In the genomic region with DNA sequence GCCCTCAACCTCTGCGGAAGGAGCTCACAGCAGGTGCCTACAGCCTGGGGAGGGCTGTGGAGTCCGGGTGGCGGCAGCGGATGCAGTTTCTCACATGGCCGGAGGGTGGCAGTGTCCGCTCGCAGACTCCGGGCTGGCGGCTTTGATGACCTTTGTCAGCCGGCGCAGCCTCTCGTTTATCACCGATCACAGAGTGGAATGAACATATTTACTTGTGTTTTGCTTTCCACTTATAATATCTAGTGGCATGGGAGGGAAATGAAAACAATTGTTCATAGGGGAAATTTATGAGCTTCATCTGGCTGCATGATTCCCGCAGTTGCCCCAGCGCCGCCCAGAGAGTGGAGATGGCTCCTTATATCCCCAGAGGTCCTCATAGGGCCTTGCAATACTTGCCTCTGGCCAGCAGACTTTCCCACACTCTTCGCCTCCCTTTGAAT, we compare ENCODE assay signal across 8 mouse cellular contexts.
A peak's percentile ranks its signal among the peaks of the same experiment; 100 is the strongest.
DNase-seq lines count a peak whose midpoint lies in the region; ATAC-seq and TF ChIP-seq lines count a peak whose summit lies in the region.

No protein-coding gene starts in this region.

- 0 out of 2 replicates have a peak, but pooled peaks cover 4% of the 10 kb centered on the region for H3K27me3 ChIP-seq in embryonic facial prominence, embryonic 12.5 days
- H3K27me3 ChIP-seq in heart, embryonic 10.5 days (ENCODE audit: insufficient read depth, poor library complexity, severe bottlenecking) = peaks cover 19% of the 10 kb centered on the region; the same call in 1 of the 2 replicates
- H3K27me3 ChIP-seq in liver, adult 2 months (ENCODE audit: control insufficient read depth, insufficient read depth, low read length) = no peaks in the 10 kb centered on the region
- no peaks in the 10 kb centered on the region for H3K27me3 ChIP-seq in stomach, postnatal 0 days (ENCODE audit: control insufficient read depth, insufficient read depth, low read length)

- no peak overlapping the region for H3K4me3 ChIP-seq in embryonic facial prominence, embryonic 12.5 days
- peak overlapping the region; percentile 40 for H3K4me3 ChIP-seq in heart, embryonic 10.5 days
- H3K4me3 ChIP-seq in liver, adult 2 months (ENCODE audit: insufficient read depth, low read depth, low read length) = no peak overlapping the region
- H3K4me3 ChIP-seq in stomach, postnatal 0 days (ENCODE audit: low read depth, low read length) = no peak overlapping the region

- no peak overlapping the region for H3K9ac ChIP-seq in embryonic facial prominence, embryonic 12.5 days
- H3K9ac ChIP-seq in liver, adult 2 months (ENCODE audit: low read depth, low read length) = no peak overlapping the region
- H3K9ac ChIP-seq in stomach, postnatal 0 days (ENCODE audit: low read length) = no peak overlapping the region

- H3K4me1 ChIP-seq in embryonic facial prominence, embryonic 12.5 days = no peaks in the 10 kb centered on the region
- H3K4me1 ChIP-seq in heart, embryonic 10.5 days = peaks cover 4% of the 10 kb centered on the region; the same call in 1 of the 2 replicates
- H3K4me1 ChIP-seq in liver, adult 2 months (ENCODE audit: control insufficient read depth, insufficient read depth, low read length) = no peaks in the 10 kb centered on the region
- no peaks in the 10 kb centered on the region for H3K4me1 ChIP-seq in stomach, postnatal 0 days (replicated peaks; ENCODE audit: control insufficient read depth, insufficient read depth)

- peak; percentile 93 for TF ChIP-seq CTCF in liver, adult 2 months (IDR thresholded peaks at IDR 0.05; ENCODE audit: low read depth, low read length)
- peak; percentile 92 for TF ChIP-seq CTCF in stomach, postnatal 0 days (IDR thresholded peaks at IDR 0.05; ENCODE audit: low read depth)

- no peak for TF ChIP-seq EP300 in stomach, postnatal 0 days (optimal IDR thresholded peaks at IDR 0.05)

- no peak for ATAC-seq in embryonic facial prominence, embryonic 12.5 days (ENCODE audit: insufficient number of reproducible peaks, insufficient read depth, low FRiP score, low TSS enrichment)
- 0 out of 2 replicates have a peak, but pooled peaks have one; percentile 47 for ATAC-seq in stomach, postnatal 0 days (ENCODE audit: low FRiP score, low TSS enrichment)

- no peaks in the 10 kb centered on the region for H3K9me3 ChIP-seq in embryonic facial prominence, embryonic 12.5 days
- no peaks in the 10 kb centered on the region for H3K9me3 ChIP-seq in heart, embryonic 10.5 days
- H3K9me3 ChIP-seq in stomach, postnatal 0 days (ENCODE audit: control insufficient read depth, low read length) = no peaks in the 10 kb centered on the region

- no peaks in the 10 kb centered on the region for H3K79me2 ChIP-seq in liver, adult 2 months (ENCODE audit: control insufficient read depth, insufficient read depth, low read length)

- WGBS in embryonic facial prominence, embryonic 12.5 days = 4% methylated on average over 17 of the region's 17 CpGs
- 5% methylated on average over 17 of the region's 17 CpGs for WGBS in heart, embryonic 10.5 days
- 8% methylated on average over 17 of the region's 17 CpGs for WGBS in liver, adult 2 months
- WGBS in stomach, postnatal 0 days = 8% methylated on average over 17 of the region's 17 CpGs

- peak; percentile 48 to 52 for DNase-seq in B cell, adult 2 months
- peak; percentile 32 to 53 for DNase-seq in adrenal gland, postnatal 4 days (ENCODE audit: low spot score in 2 of 2)
- no peak for DNase-seq in heart, embryonic 10.5 days (ENCODE audit: low spot score)
- peak; percentile 44 for DNase-seq in kidney, adult 9 months
- DNase-seq in liver, adult 2 months (ENCODE audit: extremely low read depth, low read depth, low spot score) = peak; percentile 12
- DNase-seq in naive thymus-derived CD4-positive, alpha-beta T cell, adult 2 months (ENCODE audit: low read depth) = peak; percentile 39
- peak; percentile 72 for DNase-seq in stomach, postnatal 0 days (ENCODE audit: low spot score)

- TF ChIP-seq POLR2A in liver, adult 2 months (IDR thresholded peaks at IDR 0.05; ENCODE audit: extremely low read depth, insufficient read depth, low read length) = no peak

- H3K4me2 ChIP-seq in embryonic facial prominence, embryonic 12.5 days (replicated peaks) = peak overlapping the region; percentile 30; the same call in 1 of the 2 replicates
- H3K4me2 ChIP-seq in stomach, postnatal 0 days (replicated peaks; ENCODE audit: low read depth) = peak overlapping the region; percentile 31; the same call in 1 of the 2 replicates

- H3K27ac ChIP-seq in embryonic facial prominence, embryonic 12.5 days = no peak overlapping the region
- H3K27ac ChIP-seq in heart, embryonic 10.5 days = no peak overlapping the region
- H3K27ac ChIP-seq in liver, adult 2 months (replicated peaks; ENCODE audit: insufficient read depth, low read depth, low read length) = no peak overlapping the region
- H3K27ac ChIP-seq in stomach, postnatal 0 days (replicated peaks) = no peak overlapping the region

- H3K36me3 ChIP-seq in embryonic facial prominence, embryonic 12.5 days = no peaks in the 10 kb centered on the region
- no peaks in the 10 kb centered on the region for H3K36me3 ChIP-seq in heart, embryonic 10.5 days
- H3K36me3 ChIP-seq in liver, adult 2 months (ENCODE audit: control insufficient read depth, insufficient read depth, low read length) = no peaks in the 10 kb centered on the region
- no peaks in the 10 kb centered on the region for H3K36me3 ChIP-seq in stomach, postnatal 0 days (ENCODE audit: control insufficient read depth, insufficient read depth, low read length)
